13 mouse cellular contexts compared by ENCODE assay signal in genomic region chr1:64158766-64159165, GRCm38 (mm10). TPM values are rescaled to one million over a fixed set of nuclear protein-coding genes. Genes with fewer than 3 reads are reported as not detected.
DNase-seq lines count a peak whose midpoint lies in the region; ATAC-seq and TF ChIP-seq lines count a peak whose summit lies in the region.
"Had no signal": no experiment of that assay in that cellular context is flagged by ENCODE, and none has a peak within 500 bp of the region (broad histone marks: within the 10 kb centered on the region; RNA-seq: fewer than 3 reads in every experiment).

No protein-coding gene starts in this region.

- no peak for TF ChIP-seq CTCF in heart, adult 2 months (IDR thresholded peaks at IDR 0.05)

- H3K9me3 ChIP-seq in midbrain, embryonic 10.5 days (replicated peaks): no peaks in the 10 kb centered on the region
- H3K9me3 ChIP-seq in midbrain, embryonic 16.5 days (replicated peaks; ENCODE audit: control insufficient read depth, low read length, poor library complexity, severe bottlenecking): no peaks in the 10 kb centered on the region
- H3K9me3 ChIP-seq in forebrain, embryonic 14.5 days (replicated peaks; ENCODE audit: control insufficient read depth, low read length): no peaks in the 10 kb centered on the region
- H3K9me3 ChIP-seq: hindbrain, embryonic 15.5 days; liver, embryonic 12.5 days; midbrain, embryonic 13.5 days had no signal

- WGBS in heart, adult 2 months: 49% methylated on average over 3 of the region's 3 CpGs
- whole genome bisulfite sequencing in midbrain, embryonic 10.5 days: 52% methylated on average over 3 of the region's 3 CpGs
- WGBS in midbrain, embryonic 16.5 days: 62% methylated on average over 3 of the region's 3 CpGs
- whole genome bisulfite sequencing in forebrain, embryonic 14.5 days: 65% methylated on average over 3 of the region's 3 CpGs

- no peak overlapping the region for H3K4me2 ChIP-seq in midbrain, embryonic 16.5 days (ENCODE audit: low read length)
- no peak overlapping the region for H3K4me2 ChIP-seq in forebrain, embryonic 14.5 days (ENCODE audit: low read length)
- H3K4me2 ChIP-seq: hindbrain, embryonic 15.5 days; liver, embryonic 12.5 days; midbrain, embryonic 13.5 days had no signal

- H3K36me3 ChIP-seq in heart, adult 2 months (ENCODE audit: control insufficient read depth, insufficient read depth, low read length): no peaks in the 10 kb centered on the region
- no peaks in the 10 kb centered on the region for H3K36me3 ChIP-seq in midbrain, embryonic 10.5 days
- no peaks in the 10 kb centered on the region for H3K36me3 ChIP-seq in midbrain, embryonic 16.5 days (ENCODE audit: control insufficient read depth, insufficient read depth, low read length)
- no peaks in the 10 kb centered on the region for H3K36me3 ChIP-seq in forebrain, embryonic 14.5 days (ENCODE audit: control insufficient read depth, insufficient read depth, low read length)
- H3K36me3 ChIP-seq: hindbrain, embryonic 15.5 days; liver, embryonic 12.5 days; midbrain, embryonic 13.5 days had no signal

- no peak overlapping the region for H3K9ac ChIP-seq in heart, adult 2 months (ENCODE audit: low read depth, low read length)
- H3K9ac ChIP-seq in midbrain, embryonic 16.5 days (ENCODE audit: low read depth, low read length): no peak overlapping the region
- no peak overlapping the region for H3K9ac ChIP-seq in forebrain, embryonic 14.5 days (ENCODE audit: low read length)
- H3K9ac ChIP-seq: hindbrain, embryonic 15.5 days; liver, embryonic 12.5 days; midbrain, embryonic 13.5 days had no signal

- no peak for TF ChIP-seq POLR2A in heart, adult 2 months (IDR thresholded peaks at IDR 0.05; ENCODE audit: insufficient read depth, low read depth, low read length)

- no peak for ATAC-seq in midbrain, embryonic 16.5 days
- no peak for ATAC-seq in forebrain, embryonic 14.5 days
- ATAC-seq: liver, embryonic 12.5 days; midbrain, embryonic 13.5 days had no signal

- H3K4me1 ChIP-seq in heart, adult 2 months (ENCODE audit: control insufficient read depth, insufficient read depth, low read length): no peaks in the 10 kb centered on the region
- no peaks in the 10 kb centered on the region for H3K4me1 ChIP-seq in midbrain, embryonic 10.5 days
- H3K4me1 ChIP-seq in midbrain, embryonic 16.5 days (ENCODE audit: control insufficient read depth, insufficient read depth, low read length): 0 out of 2 replicates have a peak, but pooled peaks cover 2% of the 10 kb centered on the region
- H3K4me1 ChIP-seq in forebrain, embryonic 14.5 days (ENCODE audit: control insufficient read depth, insufficient read depth, low read length): no peaks in the 10 kb centered on the region
- H3K4me1 ChIP-seq: hindbrain, embryonic 15.5 days; liver, embryonic 12.5 days; midbrain, embryonic 13.5 days had no signal

- no peak overlapping the region for H3K27ac ChIP-seq in heart, adult 2 months
- H3K27ac ChIP-seq in midbrain, embryonic 10.5 days (replicated peaks): no peak overlapping the region
- no peak overlapping the region for H3K27ac ChIP-seq in midbrain, embryonic 16.5 days (ENCODE audit: low read length)
- no peak overlapping the region for H3K27ac ChIP-seq in forebrain, embryonic 14.5 days (ENCODE audit: low read depth, low read length)
- H3K27ac ChIP-seq: hindbrain, embryonic 15.5 days; layer of hippocampus, adult 2 months; liver, embryonic 12.5 days; midbrain, embryonic 13.5 days had no signal

- TF ChIP-seq EP300 in heart, adult 2 months (IDR thresholded peaks at IDR 0.05; ENCODE audit: insufficient read depth, low read depth, low read length): no peak

- no peaks in the 10 kb centered on the region for H3K79me2 ChIP-seq in heart, adult 2 months (replicated peaks; ENCODE audit: control insufficient read depth, insufficient read depth, low read length)

- peak; percentile 31 for DNase-seq in heart, adult 11 months
- DNase-seq in heart, adult 2 months: no peak
- peak; percentile 13 for DNase-seq in midbrain, embryonic 10.5 days (ENCODE audit: low spot score)
- DNase-seq in embryo, embryonic 10.5 days (ENCODE audit: low spot score): peak; percentile 74
- DNase-seq in retina, postnatal 1 day: peak; percentile 23
- no peak for DNase-seq in forebrain, embryonic 14.5 days (ENCODE audit: low spot score)
- no peak for DNase-seq in cerebellum, adult 8-10 months
- DNase-seq: cerebellum, adult 9-10 months had no signal

- no peaks in the 10 kb centered on the region for H3K27me3 ChIP-seq in heart, adult 2 months (ENCODE audit: control insufficient read depth, insufficient read depth, low read length)
- H3K27me3 ChIP-seq in midbrain, embryonic 10.5 days (ENCODE audit: low read depth, poor library complexity, severe bottlenecking): no peaks in the 10 kb centered on the region
- no peaks in the 10 kb centered on the region for H3K27me3 ChIP-seq in midbrain, embryonic 16.5 days (ENCODE audit: control insufficient read depth, insufficient read depth, low read depth, low read length)
- no peaks in the 10 kb centered on the region for H3K27me3 ChIP-seq in forebrain, embryonic 14.5 days (replicated peaks; ENCODE audit: control insufficient read depth, insufficient read depth, low read length)
- H3K27me3 ChIP-seq: hindbrain, embryonic 15.5 days; liver, embryonic 12.5 days; midbrain, embryonic 13.5 days had no signal

- intact Hi-C loops in heart, adult 2 months (cut with DNase I): no loop called here

- H3K4me3 ChIP-seq in heart, adult 2 months: no peak overlapping the region
- H3K4me3 ChIP-seq in midbrain, embryonic 10.5 days: no peak overlapping the region
- H3K4me3 ChIP-seq in midbrain, embryonic 16.5 days (ENCODE audit: low read depth, low read length): no peak overlapping the region
- H3K4me3 ChIP-seq in forebrain, embryonic 14.5 days (ENCODE audit: low read depth, low read length): no peak overlapping the region
- H3K4me3 ChIP-seq: hindbrain, embryonic 15.5 days; layer of hippocampus, adult 2 months; liver, embryonic 12.5 days; midbrain, embryonic 13.5 days had no signal

RNA-seq across cellular contexts. Expression of gene Klf7, which starts 36.7 kb away (rescaled TPM):
- total RNA-seq in heart, adult 2 months (2021): 10 to 100 TPM; 18.4 to 18.9 TPM
- polyA plus RNA-seq in heart, adult 2 months (2012; rRNA removed): 10.3 and 15.7 TPM in 2 replicates
- polyA plus RNA-seq in midbrain, embryonic 10.5 days (2016; fragmentation: Nextera tagmentation; extraction: Ambion mirVana): 21.2 and 27.0 TPM in 2 replicates
- polyA plus RNA-seq in midbrain, embryonic 16.5 days (2015; fragmentation: Nextera tagmentation; extraction: Ambion mirVana): 130 and 135 TPM in 2 replicates
- polyA plus RNA-seq in forebrain, embryonic 14.5 days (2014; fragmentation: Nextera tagmentation; extraction: Ambion mirVana): 63.1 and 91.4 TPM in 2 replicates

Comparison
In these comparisons a context has a peak if more than half of its experiments do, and no peak if none do; other contexts are left out.
1. DNase-seq: peak in heart, adult 11 months (single experiment), midbrain, embryonic 10.5 days (single experiment), embryo, embryonic 10.5 days (single experiment) and retina, postnatal 1 day (single experiment); none in heart, adult 2 months (0 of 2), forebrain, embryonic 14.5 days (single experiment) and cerebellum, adult 8-10 months (single experiment).